Mouse (Mus musculus) forebrain, embryonic 12.5 days (tissue): Measurements from ENCODE around the gene Gja8. TPM values are rescaled to one million over a fixed set of nuclear protein-coding genes. Genes with fewer than 3 reads are reported as not detected.

Source experiments
- ATAC-seq: fragments of 200-750 bp; cut with Nextera tagmentation; 2 replicates; pipeline ENCODE4 v1.8.0; 2017; ENCODE audit warnings: moderate TSS enrichment; ENCODE audit not compliant: low FRiP score
- H3K27ac ChIP-seq: fragments of 300-500 bp; sonication (generic); 2 replicates; pipeline ENCODE4 v1.5.1; 2016; ENCODE audit warnings: mild to moderate bottlenecking
- H3K27me3 ChIP-seq: fragments of 300-500 bp; sonication (generic); 2 replicates; pipeline ENCODE4 v1.6.1; 2016; ENCODE audit warnings: mild to moderate bottlenecking
- H3K36me3 ChIP-seq: fragments of 300-500 bp; sonication (generic); replicated peaks from 2 replicates; pipeline ENCODE4 v1.6.1; 2016; ENCODE audit warnings: mild to moderate bottlenecking
- H3K4me1 ChIP-seq: fragments of 300-500 bp; sonication (generic); 2 replicates; pipeline ENCODE4 v1.6.1; 2016
- H3K4me2 ChIP-seq: fragments of 300-500 bp; sonication (generic); 2 replicates; pipeline ENCODE4 v1.6.1; 2016; ENCODE audit warnings: mild to moderate bottlenecking, moderate library complexity
- H3K4me3 ChIP-seq: fragments of 300-500 bp; sonication (generic); replicated peaks from 2 replicates; pipeline ENCODE4 v1.5.1; 2016; ENCODE audit warnings: mild to moderate bottlenecking
- H3K9ac ChIP-seq: fragments of 300-500 bp; sonication (generic); 2 replicates; pipeline ENCODE4 v1.6.1; 2016; ENCODE audit warnings: mild to moderate bottlenecking
- H3K9me3 ChIP-seq: fragments of 300-500 bp; sonication (generic); 2 replicates; pipeline ENCODE4 v1.6.1; 2016
- WGBS: fragments of 180-500 bp; shearing (Covaris S2); methylation state at CpG from one replicate; pipeline ENCODE4 v1.1.7; 2016; 5-methylcytosine and 5-hydroxymethylcytosine counted together
- polyA plus RNA-seq: library from polyadenylated mRNA; unstranded; fragments of >200 nt; fragmentation: Nextera tagmentation; extraction: Ambion mirVana; gene quantifications from 2 replicates; pipeline ENCODE4 v1.2.1, GENCODE M21; 2016

The Gja8 gene
- 0.03 TPM in 1 of 2 replicates, not detected in the other for polyA plus RNA-seq

DNA sequence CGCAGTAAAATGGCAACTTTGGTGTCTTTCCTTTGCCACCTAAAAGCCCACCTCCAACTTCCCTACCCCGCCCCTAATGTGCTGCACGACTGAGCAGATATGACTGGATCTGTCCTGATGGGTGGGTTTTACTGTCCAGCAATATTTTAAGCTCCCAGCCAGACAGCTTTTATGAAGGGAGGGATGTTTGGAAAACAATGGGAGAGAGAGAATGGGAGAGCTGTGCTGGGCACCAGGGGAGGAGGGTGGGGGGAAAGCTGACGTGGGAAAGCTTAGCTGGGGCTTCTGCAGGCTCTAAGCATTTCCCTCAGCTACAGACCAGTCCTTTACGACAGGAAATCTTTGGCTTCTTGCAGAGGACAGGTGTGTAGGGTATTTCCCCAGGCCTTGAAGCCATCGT, at the start of gene Gja8:
Gene Gja8 (minus strand): TSS at position 101 of the 400 bp plus-strand sequence.
- Histone ChIP-seq H3K9me3 (no peaks in the 10 kb centered on the region), H3K27ac (no peak within 1 kb of the TSS), H3K36me3 (no peaks in the 10 kb centered on the region), H3K4me1 (peaks cover 5% of the 10 kb centered on the region), H3K9ac (no peak within 1 kb of the TSS), H3K4me3 (no peak within 1 kb of the TSS), H3K27me3 (no peaks in the 10 kb centered on the region), H3K4me2 (no peak within 1 kb of the TSS)
- ATAC-seq = no peak
- 74% methylated on average over 6 of the region's 6 CpGs for WGBS

DNA sequence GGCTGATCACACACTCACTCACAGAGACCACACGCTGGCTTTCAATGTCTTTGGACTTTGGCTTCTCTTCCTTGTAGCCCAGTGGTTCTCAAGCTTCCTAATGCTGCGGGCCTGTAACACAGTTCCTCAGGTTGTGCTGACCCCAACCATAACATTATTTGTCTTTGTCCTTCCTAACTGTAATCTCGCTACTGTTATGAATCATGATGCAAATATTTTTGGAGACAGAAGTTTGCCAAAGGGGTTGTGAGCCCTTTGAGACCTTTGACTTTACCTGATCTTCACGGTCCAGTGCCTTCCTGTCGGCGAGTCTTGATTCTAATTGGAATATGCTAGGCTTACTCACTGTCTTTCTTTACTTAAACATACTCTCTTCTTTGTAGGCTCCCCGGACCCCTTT, 48.6 kb upstream of the Gja8 start:
- no peak overlapping the region for H3K27ac ChIP-seq
- WGBS = 83% methylated on average over 7 of the region's 7 CpGs
- H3K36me3 ChIP-seq = no peaks in the 10 kb centered on the region
- H3K4me1 ChIP-seq = no peaks in the 10 kb centered on the region
- no peak overlapping the region for H3K4me3 ChIP-seq
- H3K9ac ChIP-seq = no peak overlapping the region
- H3K27me3 ChIP-seq = no peaks in the 10 kb centered on the region
- ATAC-seq = no peak
- no peaks in the 10 kb centered on the region for H3K9me3 ChIP-seq
- no peak overlapping the region for H3K4me2 ChIP-seq

GRCm38 (mm10) chr3:96970986-96971385, 45.2 kb upstream of the Gja8 start:
- no peak for ATAC-seq
- Histone ChIP-seq H3K27me3 (no peaks in the 10 kb centered on the region), H3K4me2 (no peak overlapping the region)

GRCm38 (mm10) chr3:96963088-96964034, 37.5 kb upstream of the Gja8 start:
- Histone ChIP-seq H3K27ac (no peak overlapping the region), H3K27me3 (no peaks in the 10 kb centered on the region), H3K4me1 (peaks cover 13% of the 10 kb centered on the region; the same call in 1 of the 2 replicates), H3K36me3 (no peaks in the 10 kb centered on the region), H3K9me3 (no peaks in the 10 kb centered on the region), H3K9ac (no peak overlapping the region), H3K4me3 (no peak overlapping the region), H3K4me2 (no peak overlapping the region)
- 56% methylated on average over 12 of the region's 12 CpGs for WGBS
- ATAC-seq = peak; percentile 33; the same call in 1 of the 2 replicates

More at GRCm38 (mm10) chr3:96970986-96971385, 45.2 kb upstream of the Gja8 start:
- H3K4me3 ChIP-seq = no peak overlapping the region
- no peaks in the 10 kb centered on the region for H3K36me3 ChIP-seq
- 79% methylated on average over 7 of the region's 7 CpGs for WGBS
- no peak overlapping the region for H3K27ac ChIP-seq
- H3K9ac ChIP-seq = no peak overlapping the region
- H3K4me1 ChIP-seq = no peaks in the 10 kb centered on the region
- no peaks in the 10 kb centered on the region for H3K9me3 ChIP-seq

DNA sequence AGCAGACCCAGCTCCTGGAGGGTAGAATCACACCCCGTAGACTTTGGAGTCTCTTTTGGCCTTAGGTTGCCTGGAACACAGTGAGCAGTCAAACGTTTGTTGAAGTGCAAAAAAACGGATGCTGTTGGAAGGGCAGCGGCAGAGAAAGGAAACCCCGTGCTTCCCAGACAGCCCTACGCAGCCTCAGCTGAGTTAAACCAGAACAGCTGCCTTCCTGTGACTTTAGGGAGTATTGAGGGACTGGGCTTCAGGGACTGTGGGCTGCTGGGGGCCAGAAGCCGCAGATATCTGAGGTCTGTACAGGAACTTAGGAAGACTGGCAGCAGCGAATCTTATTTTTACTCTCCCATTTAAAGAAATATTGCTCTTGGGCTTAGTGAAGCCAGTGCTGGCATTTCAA, 34.8 kb upstream of the Gja8 start:
- 62% methylated on average over 8 of the region's 8 CpGs for WGBS
- Histone ChIP-seq H3K4me2 (no peak overlapping the region), H3K27me3 (no peaks in the 10 kb centered on the region), H3K4me1 (peaks cover 13% of the 10 kb centered on the region; the same call in 1 of the 2 replicates), H3K9me3 (no peaks in the 10 kb centered on the region), H3K27ac (no peak overlapping the region), H3K9ac (no peak overlapping the region), H3K36me3 (no peaks in the 10 kb centered on the region), H3K4me3 (no peak overlapping the region)
- no peak for ATAC-seq

- Histone ChIP-seq H3K4me2 (no peak overlapping the region), H3K4me3 (no peak overlapping the region), H3K27me3 (no peaks in the 10 kb centered on the region), H3K27ac (no peak overlapping the region), H3K9me3 (no peaks in the 10 kb centered on the region), H3K9ac (no peak overlapping the region), H3K4me1 (0 out of 2 replicates have a peak, but pooled peaks cover 4% of the 10 kb centered on the region), H3K36me3 (no peaks in the 10 kb centered on the region)
- 63% methylated on average over 14 of the region's 14 CpGs for WGBS
- ATAC-seq = no peak
Measured at GRCm38 (mm10) chr3:96953489-96954233, 27.8 kb upstream of the Gja8 start.

DNA sequence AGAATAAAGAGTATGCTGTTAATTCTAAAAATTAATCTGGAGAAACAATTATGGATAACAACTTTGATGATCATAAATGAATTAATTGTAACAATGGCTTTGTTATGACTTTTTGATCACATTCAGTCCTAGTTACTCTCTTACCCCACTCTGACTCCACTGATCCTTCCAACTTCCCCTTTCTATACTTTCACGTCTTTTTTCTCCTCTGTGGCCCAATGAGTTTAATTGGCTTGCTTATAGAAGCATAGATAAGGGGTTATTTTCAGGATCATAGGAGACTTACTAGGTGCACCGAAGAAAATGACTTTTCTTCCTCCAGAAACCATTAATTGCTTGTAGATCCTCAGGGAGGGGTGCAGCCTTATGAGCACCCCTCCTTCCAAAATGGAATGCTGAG, 16.9 kb upstream of the Gja8 start:
- H3K4me1 ChIP-seq = peaks cover 10% of the 10 kb centered on the region
- no peaks in the 10 kb centered on the region for H3K36me3 ChIP-seq

GRCm38 (mm10) chr3:96938738-96939137, 12.9 kb upstream of the Gja8 start:
- Histone ChIP-seq H3K27me3 (no peaks in the 10 kb centered on the region; the same call in 1 of the 2 replicates), H3K4me3 (peak overlapping the region; percentile 23), H3K4me1 (peaks cover 16% of the 10 kb centered on the region), H3K9me3 (no peaks in the 10 kb centered on the region), H3K36me3 (no peaks in the 10 kb centered on the region), H3K9ac (no peak overlapping the region; the same call in 1 of the 2 replicates), H3K4me2 (peak overlapping the region; percentile 39), H3K27ac (no peak overlapping the region)
- peak; percentile 75 for ATAC-seq
- 10% methylated on average over 11 of the region's 11 CpGs for WGBS

More for the DNA sequence above, 16.9 kb upstream of the Gja8 start:
- no peak overlapping the region for H3K9ac ChIP-seq
- no peak overlapping the region for H3K4me2 ChIP-seq
- H3K9me3 ChIP-seq = no peaks in the 10 kb centered on the region
- 93% methylated on average over 2 of the region's 2 CpGs for WGBS
- no peak overlapping the region for H3K4me3 ChIP-seq
- ATAC-seq = no peak
- no peak overlapping the region for H3K27ac ChIP-seq
- no peaks in the 10 kb centered on the region for H3K27me3 ChIP-seq

DNA sequence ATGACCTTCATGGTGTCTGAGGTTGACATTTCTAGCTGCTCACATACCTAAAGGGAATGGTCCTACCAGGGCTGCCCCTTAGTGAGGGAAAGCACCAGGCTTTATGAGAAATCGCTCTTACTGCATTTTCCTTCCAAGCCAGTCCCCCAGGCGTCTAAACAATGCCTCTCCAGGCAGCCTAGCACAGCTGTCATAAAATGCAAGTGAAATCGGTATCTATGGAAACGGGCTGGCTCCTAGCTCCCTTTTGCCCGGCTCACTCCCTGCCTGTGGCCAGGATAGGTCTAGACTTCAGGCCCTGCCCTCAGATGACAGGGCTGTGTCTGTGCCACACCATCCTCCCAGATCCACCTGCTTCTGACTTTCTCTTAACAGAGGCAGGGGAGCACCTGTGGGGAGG, 11.8 kb upstream of the Gja8 start:
- Histone ChIP-seq H3K9me3 (no peaks in the 10 kb centered on the region), H3K4me2 (no peak overlapping the region), H3K4me1 (peaks cover 16% of the 10 kb centered on the region), H3K27me3 (no peaks in the 10 kb centered on the region; the same call in 1 of the 2 replicates), H3K27ac (no peak overlapping the region; the same call in 1 of the 2 replicates), H3K36me3 (no peaks in the 10 kb centered on the region), H3K9ac (no peak overlapping the region), H3K4me3 (no peak overlapping the region)
- peak; percentile 67; the same call in 1 of the 2 replicates for ATAC-seq
- 19% methylated on average over 5 of the region's 5 CpGs for WGBS

DNA sequence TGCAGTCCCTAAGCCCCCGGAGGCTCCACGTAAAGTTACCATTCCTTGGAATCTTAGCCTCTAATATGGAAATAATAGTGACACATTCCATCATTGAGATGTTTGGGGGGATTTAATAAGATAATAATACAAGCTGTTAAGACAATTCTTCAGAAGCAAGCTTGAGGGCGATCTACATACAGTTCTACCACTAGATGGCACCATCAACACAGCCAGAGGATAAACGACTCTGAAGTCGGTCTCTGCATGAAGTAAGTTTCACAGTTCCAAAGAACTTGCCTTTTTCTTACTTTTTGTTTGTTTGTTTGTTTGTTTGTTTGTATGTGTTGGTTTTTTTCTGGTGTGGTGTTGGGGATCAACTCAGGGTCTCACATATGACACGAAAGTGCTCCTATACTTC, 10.4 kb upstream of the Gja8 start:
- H3K4me3 ChIP-seq = no peak overlapping the region
- no peak overlapping the region for H3K9ac ChIP-seq
- H3K27me3 ChIP-seq = no peaks in the 10 kb centered on the region; the same call in 1 of the 2 replicates
- H3K27ac ChIP-seq = no peak overlapping the region
- 9% methylated on average over 6 of the region's 6 CpGs for WGBS
- no peak overlapping the region for H3K4me2 ChIP-seq
- ATAC-seq = no peak; the same call in 1 of the 2 replicates
- H3K4me1 ChIP-seq = peaks cover 21% of the 10 kb centered on the region
- no peaks in the 10 kb centered on the region for H3K9me3 ChIP-seq
- no peaks in the 10 kb centered on the region for H3K36me3 ChIP-seq

DNA sequence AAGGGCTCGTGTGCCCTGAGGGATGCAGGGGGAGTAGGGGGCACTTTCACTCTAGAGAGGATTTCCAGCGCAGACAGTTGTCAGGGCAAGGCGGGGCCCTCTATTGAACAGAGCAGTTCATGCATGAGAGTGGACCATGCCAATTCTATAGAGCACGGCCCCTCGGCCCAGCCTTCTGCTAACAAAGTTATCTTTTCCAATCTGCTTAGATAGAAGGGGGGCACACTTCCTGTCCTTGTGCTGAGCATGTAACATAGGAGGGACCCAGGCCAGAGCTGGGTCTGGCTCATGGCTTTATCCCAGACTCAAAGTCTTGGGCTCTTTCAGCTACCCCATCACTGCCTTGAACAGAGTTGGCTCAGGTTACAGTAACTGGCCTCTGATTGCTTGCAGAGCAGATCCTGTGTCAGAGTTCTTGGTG, 5.5 kb upstream of the Gja8 start:
- peaks cover 14% of the 10 kb centered on the region for H3K4me1 ChIP-seq
- peak overlapping the region; percentile 28; the same call in 1 of the 2 replicates for H3K4me2 ChIP-seq
- H3K27ac ChIP-seq = no peak overlapping the region
- H3K27me3 ChIP-seq = no peaks in the 10 kb centered on the region; the same call in 1 of the 2 replicates
- no peaks in the 10 kb centered on the region for H3K36me3 ChIP-seq
- H3K4me3 ChIP-seq = no peak overlapping the region
- WGBS = 14% methylated on average over 5 of the region's 5 CpGs
- 0 out of 2 replicates have a peak, but pooled peaks have one; percentile 63 for ATAC-seq
- H3K9me3 ChIP-seq = no peaks in the 10 kb centered on the region
- no peak overlapping the region for H3K9ac ChIP-seq

- Histone ChIP-seq H3K36me3 (no peaks in the 10 kb centered on the region), H3K9me3 (no peaks in the 10 kb centered on the region), H3K27me3 (no peaks in the 10 kb centered on the region), H3K27ac (no peak overlapping the region), H3K4me2 (no peak overlapping the region), H3K4me3 (no peak overlapping the region), H3K9ac (no peak overlapping the region), H3K4me1 (no peaks in the 10 kb centered on the region)
- WGBS = 84% methylated on average over 4 of the region's 4 CpGs
- ATAC-seq = no peak
Measured at GRCm38 (mm10) chr3:96924631-96925030, 1.2 kb downstream of the Gja8 start.
